Mouse (Mus musculus) erythroid progenitor cell, adult 5-6 weeks (primary cell): ENCODE data around the gene Nt5c1a. TPM values are rescaled to one million over a fixed set of nuclear protein-coding genes. Genes with fewer than 3 reads are reported as not detected.

ENCODE experiments used
- ATAC-seq: replicated peaks from 2 replicates; pipeline ENCODE4 v1.8.0; 2016; ENCODE audit warnings: moderate number of reproducible peaks, mild to moderate bottlenecking, moderate TSS enrichment, inconsistent platforms; ENCODE audit not compliant: poor library complexity, low FRiP score, severe bottlenecking
- total RNA-seq, 2 experiments: library from RNA; stranded (forward) in 1 of 2; stranded (reverse) in 1 of 2; fragments of 150-400 nt in 1 of 2; fragments of 186-747, 209-891 nt in 1 of 2; gene quantifications; 2 replicates each; pipeline versions ENCODE4 v1.2.3 to v1.2.4; 2015 to 2017; ENCODE audit warnings: low replicate concordance in 2 of 2

Nt5c1a gene
- total RNA-seq, 2 experiments from 2014 or later, result not detected

DNA sequence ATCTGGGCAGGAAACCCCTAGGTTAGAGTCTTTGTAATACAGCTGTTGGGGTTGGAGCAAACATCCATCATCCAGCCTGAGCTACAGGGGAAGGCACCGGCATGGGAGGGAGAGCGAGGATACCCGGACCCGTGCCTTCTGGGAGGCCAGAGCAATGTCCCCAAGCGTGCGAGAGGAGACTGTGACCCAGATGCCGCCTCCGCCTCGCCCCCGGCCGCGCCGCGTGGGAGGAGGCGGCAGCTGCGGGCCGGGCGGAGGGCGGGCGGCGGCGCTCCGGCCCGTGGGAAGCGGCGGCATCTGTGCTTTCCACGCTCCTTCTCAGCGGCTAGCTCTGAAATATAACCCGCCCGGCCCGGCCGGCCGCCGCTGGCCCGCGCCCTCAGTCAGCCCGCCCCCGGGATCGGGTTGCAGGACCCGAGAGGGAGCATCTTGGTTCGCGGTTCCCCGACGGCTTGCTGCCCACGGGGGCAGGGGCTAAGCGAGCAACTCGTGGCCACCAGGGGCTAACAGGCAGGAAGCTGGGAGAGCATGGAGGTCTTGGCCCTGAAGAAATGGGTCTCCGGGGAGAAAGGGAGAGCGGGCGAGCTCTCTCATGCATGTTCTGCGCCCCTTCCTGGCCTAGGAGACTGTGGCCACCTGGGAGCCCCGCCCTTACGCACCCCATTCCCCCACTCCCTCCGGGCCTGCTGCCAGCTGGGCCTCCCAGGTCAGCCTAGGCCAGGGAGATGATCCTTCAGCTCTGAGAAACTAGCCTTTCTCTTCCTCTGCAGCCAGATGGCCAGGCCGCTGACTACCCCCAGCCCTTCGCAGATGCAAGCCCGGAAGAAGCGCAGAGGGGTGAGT, 38.3 kb downstream of the Nt5c1a start:
- ATAC-seq, result no peak

DNA sequence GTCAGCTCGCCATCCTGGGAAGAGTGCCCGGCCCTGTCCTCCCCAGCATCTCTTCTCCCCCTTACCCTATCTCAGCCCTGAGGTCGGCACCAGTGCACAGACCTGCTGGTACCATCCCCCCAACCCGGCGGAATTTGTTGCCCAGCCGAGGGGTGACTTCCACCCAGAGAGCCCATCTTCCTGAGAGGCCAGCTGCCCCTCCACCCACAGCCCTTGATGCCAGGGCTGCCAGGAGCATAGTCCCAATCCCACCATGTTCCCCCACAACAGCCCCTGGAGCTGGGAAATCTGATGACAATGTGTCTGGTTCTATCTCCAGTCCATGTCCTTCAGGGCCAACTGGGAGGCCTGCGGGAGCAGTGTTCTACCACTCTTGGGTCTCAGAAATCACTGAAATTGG, 44.9 kb downstream of the Nt5c1a start:
- ATAC-seq, result no peak

DNA sequence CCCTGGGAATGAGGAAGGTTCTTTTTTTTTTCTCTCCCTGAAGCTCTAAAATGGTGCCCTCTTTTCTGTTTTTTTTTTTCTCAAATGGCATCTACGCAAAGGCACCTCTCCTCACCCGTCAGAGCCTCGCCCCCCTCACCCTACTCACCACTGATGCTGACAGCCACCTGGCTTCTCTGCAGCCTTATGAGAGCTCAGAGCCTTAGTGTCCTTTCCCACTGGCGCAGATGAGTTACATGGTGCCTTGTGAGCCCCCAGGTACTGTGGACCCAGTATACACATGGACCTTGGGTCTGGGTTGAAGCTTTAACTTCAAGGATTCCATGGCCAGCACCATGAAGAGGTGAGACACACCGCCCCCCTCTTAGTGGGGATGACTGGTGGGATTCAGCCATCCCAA, 45.3 kb downstream of the Nt5c1a start:
- no peak for ATAC-seq

DNA sequence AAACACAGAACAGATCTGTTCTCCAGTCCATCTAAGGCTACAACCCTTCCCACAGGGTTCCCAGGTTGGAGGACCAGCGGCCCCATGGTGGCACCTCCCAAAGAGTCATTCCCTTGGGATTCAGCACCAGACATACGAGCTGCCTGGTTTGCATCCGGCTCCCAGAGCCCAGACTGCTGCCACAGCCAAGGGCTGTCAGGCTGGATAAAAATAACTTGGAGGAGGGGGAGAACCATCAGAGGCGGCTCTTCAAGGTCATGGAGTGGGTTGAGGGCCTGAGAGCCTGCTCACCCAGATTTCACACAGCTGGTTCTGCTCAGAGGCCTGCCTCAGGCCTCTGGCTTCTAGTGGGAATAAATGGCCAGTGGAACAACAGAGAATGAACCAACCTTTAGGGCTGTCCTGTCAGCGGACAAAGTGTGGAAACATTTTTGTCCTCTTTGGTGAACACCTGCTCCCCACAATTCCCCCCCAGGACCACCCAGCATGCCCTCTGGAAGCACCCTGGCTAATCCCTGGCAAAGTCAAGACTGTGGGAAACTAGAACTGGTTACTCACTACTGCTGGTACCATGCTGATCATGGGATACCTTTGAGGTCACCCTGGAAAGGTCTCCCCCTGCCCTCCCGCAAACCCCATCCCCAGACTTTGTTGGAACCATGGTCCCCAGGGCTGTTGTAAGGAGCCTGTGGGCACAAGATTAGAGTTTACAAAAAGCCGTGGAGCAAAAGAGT, 46.0 kb downstream of the Nt5c1a start:
- ATAC-seq, result no peak

DNA sequence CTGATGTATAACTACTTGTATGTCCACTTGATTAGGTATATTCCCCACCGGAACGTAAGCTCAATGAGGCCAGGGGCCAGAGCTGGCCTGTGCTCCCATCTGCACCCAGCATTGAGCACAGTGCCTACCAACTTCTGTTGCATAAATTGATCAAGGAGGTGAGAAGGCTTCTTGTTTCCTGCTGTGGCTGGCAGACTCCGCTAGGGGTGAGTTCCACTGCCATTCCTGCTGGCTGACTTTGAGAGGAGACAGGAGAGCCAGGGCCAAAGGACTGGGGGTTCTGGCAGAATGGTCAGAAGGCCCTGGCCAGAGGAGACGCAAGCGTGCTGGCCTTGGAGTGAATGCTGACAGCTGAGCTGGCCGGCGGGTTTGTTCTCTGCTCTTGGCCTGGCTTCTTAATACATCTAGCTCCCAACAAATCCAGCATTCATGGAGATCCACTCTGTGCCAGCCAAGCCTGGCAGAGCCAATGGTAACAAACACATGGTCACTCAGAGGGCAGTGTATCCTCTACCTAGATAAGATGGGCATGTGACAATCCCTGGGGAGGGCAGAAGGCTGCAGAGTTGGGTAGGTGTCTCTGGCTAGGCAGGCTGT, 47.8 kb downstream of the Nt5c1a start:
- no peak for ATAC-seq

DNA sequence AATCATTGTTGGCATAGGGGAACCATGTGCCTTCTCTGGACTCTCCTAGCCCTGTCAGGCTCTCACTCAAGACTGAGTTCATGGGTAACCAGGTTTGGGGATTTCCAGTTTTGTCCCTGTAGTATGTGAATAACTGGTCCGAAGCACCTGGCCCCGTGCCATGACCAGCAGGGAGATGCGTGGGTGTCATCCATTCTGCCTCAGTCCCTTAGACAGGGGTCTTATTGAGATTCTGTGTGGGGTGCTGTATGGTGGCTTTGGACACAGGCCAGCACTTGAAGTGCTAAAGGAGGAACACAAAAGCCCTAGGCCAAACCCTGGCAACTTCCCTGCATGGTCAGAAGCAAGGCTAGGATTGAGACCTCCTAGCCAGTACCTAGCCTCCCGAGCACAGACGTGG, 50.9 kb downstream of the Nt5c1a start:
- ATAC-seq, result no peak

DNA sequence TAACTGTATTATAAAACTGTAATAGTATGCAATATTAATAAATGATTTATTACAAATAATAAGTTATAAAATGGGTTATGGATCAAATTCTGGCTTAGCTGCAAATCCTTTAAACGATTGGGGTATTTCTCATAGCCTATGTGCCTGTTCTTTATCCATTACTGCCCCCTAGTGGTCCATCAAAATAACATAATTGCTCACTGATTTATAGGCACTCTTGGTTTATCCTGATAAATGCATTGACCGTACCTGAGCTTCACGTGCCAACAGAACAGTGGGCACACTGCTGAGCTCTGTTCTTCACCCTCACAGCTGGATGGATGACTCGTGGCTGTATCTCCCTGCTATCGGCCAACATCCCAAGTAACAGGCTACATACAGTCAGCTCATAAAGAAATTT, 53.3 kb downstream of the Nt5c1a start:
- 0 out of 2 replicates have a peak, but pooled peaks have one; percentile 54 for ATAC-seq

DNA sequence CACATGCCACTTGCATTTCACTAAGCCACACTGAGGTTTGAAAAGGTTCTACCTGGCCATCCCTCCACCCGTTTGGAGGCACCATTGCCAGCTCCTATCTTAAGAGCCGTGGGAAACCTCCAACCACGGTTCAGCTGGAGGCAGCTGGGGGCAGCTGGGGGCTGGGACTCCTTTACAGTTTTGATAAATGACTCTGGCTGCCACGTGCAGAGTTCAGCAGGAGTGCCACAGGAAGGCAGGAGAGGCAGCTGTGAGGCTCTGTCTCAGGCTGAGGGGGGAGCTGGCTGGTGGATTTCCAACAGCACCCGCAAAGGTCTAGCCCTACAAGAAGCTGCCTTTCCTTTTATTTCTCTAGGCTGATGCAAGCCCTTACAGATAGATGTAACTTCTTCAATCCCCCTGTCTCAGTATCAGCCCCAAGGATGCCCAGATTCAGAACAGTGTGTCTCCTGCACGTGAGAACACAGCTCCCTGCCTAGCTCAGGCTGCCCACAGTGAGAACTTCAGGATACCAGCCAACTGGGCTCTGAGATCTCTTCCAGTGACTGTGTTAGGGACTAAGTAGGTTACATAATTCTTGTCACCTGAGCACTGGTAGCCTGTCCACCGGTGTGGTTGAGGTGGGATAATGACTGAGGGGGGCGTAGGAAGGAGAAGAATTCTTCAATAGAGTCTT, 58.9 kb downstream of the Nt5c1a start:
- no peak for ATAC-seq

DNA sequence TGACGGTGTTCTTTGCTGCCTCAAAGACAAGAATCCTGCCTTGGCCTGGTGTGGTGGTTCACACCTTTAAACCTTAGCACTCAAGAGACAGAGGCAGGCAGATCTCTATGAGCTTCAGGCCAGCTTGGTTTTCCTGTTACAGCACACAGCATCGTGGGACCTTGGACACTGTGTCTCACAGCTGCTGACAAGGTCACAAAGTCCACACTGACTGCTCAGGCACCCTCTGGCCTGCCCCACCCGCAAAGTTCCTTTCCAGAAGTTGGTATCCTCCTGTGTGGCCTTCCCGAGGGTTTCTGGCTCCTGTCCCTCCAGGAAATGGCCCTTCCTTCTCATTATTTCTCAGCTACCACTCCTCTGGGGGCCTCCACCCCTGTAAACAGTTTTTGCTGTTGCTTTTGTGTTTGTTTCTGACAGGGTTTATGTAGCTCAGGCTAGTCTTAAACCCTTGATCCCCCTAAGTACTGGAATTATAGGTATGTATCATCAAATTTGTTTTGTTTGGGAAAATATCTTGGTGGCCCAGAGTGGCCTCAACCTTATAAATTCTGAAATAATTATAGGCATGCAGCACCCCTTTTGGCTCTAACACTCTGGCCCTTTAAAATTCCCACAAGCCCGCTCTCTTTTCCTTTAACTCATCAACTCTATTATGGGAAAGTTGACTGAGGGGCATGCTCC, 60.6 kb downstream of the Nt5c1a start, which contains the start of gene Pabpc4:
Pabpc4 (plus strand) TSS at position 631 of the 681 bp plus-strand sequence.
- ATAC-seq, result no peak

Other genes starting within 250 kb of the Nt5c1a start
- gene Mfsd2a, start 240.3 kb upstream of the Nt5c1a start, total RNA-seq (2015; ENCODE audit: low replicate concordance), result not detected in 2 replicates
- gene Mfsd2a, start 240.3 kb upstream of the Nt5c1a start, total RNA-seq (2017; ENCODE audit: low replicate concordance), result not detected in 2 replicates
- not detected in 2 replicates for gene Mycl, start 205.9 kb upstream of the Nt5c1a start, total RNA-seq (2015; ENCODE audit: low replicate concordance)
- not detected in 2 replicates for gene Mycl, start 205.9 kb upstream of the Nt5c1a start, total RNA-seq (2017; ENCODE audit: low replicate concordance)
- gene Trit1, start 184.9 kb upstream of the Nt5c1a start, total RNA-seq (2015; ENCODE audit: low replicate concordance), result 1.3 and 3.6 TPM in 2 replicates
- gene Trit1, start 184.9 kb upstream of the Nt5c1a start, total RNA-seq (2017; ENCODE audit: low replicate concordance), result 6.0 and 9.9 TPM in 2 replicates
- 2.2 and 6.7 TPM in 2 replicates for gene Bmp8b, start 96.3 kb upstream of the Nt5c1a start, total RNA-seq (2015; ENCODE audit: low replicate concordance)
- 0.77 TPM in 1 of 2 replicates, not detected in the other for gene Bmp8b, start 96.3 kb upstream of the Nt5c1a start, total RNA-seq (2017; ENCODE audit: low replicate concordance)
- not detected in 2 replicates for gene Oxct2b, start 85.2 kb upstream of the Nt5c1a start, total RNA-seq (2015; ENCODE audit: low replicate concordance)
- 1.5 TPM in 1 of 2 replicates, not detected in the other for gene Oxct2b, start 85.2 kb upstream of the Nt5c1a start, total RNA-seq (2017; ENCODE audit: low replicate concordance)
- gene Ppie, start 61.6 kb upstream of the Nt5c1a start, total RNA-seq (2015; ENCODE audit: low replicate concordance), result 3.8 and 6.5 TPM in 2 replicates
- 1.7 and 7.4 TPM in 2 replicates for gene Ppie, start 61.6 kb upstream of the Nt5c1a start, total RNA-seq (2017; ENCODE audit: low replicate concordance)
- gene Hpcal4, start 18.3 kb upstream of the Nt5c1a start, total RNA-seq (2015; ENCODE audit: low replicate concordance), result not detected in 2 replicates
- not detected in 2 replicates for gene Hpcal4, start 18.3 kb upstream of the Nt5c1a start, total RNA-seq (2017; ENCODE audit: low replicate concordance)
- 0.72 TPM in 1 of 2 replicates, not detected in the other for gene Heyl, start 32.1 kb downstream of the Nt5c1a start, total RNA-seq (2015; ENCODE audit: low replicate concordance)
- 0.13 TPM in 1 of 2 replicates, not detected in the other for gene Heyl, start 32.1 kb downstream of the Nt5c1a start, total RNA-seq (2017; ENCODE audit: low replicate concordance)
- 390 and 415 TPM in 2 replicates for gene Pabpc4, start 60.8 kb downstream of the Nt5c1a start, total RNA-seq (2015; ENCODE audit: low replicate concordance)
- gene Pabpc4, start 60.8 kb downstream of the Nt5c1a start, total RNA-seq (2017; ENCODE audit: low replicate concordance), result 408 and 429 TPM in 2 replicates
- gene Oxct2a, start 122.1 kb downstream of the Nt5c1a start, total RNA-seq (2015; ENCODE audit: low replicate concordance), result not detected in 2 replicates
- gene Oxct2a, start 122.1 kb downstream of the Nt5c1a start, total RNA-seq (2017; ENCODE audit: low replicate concordance), result not detected in 2 replicates
- not detected in 2 replicates for gene Bmp8a, start 141.7 kb downstream of the Nt5c1a start, total RNA-seq (2015; ENCODE audit: low replicate concordance)
- gene Bmp8a, start 141.7 kb downstream of the Nt5c1a start, total RNA-seq (2017; ENCODE audit: low replicate concordance), result not detected in 2 replicates